Mouse (Mus musculus) heart, adult 2 months (tissue): ENCODE data around the gene Umad1.

Experiments used
- CTCF ChIP-seq: fragments of 200-600 bp; IDR thresholded peaks from 2 replicates; pipeline ENCODE4 v1.8.1; 2022; ENCODE audit warnings: antibody characterized with exemption, mild to moderate bottlenecking, moderate library complexity
- EP300 ChIP-seq: fragments of 200-500 bp; IDR thresholded peaks from 2 replicates; pipeline ENCODE4 v1.6.1; 2011; ENCODE audit warnings: low read depth, low read length, control low read depth; ENCODE audit not compliant: insufficient read depth
- POLR2A ChIP-seq: fragments of 200-500 bp; IDR thresholded peaks from 2 replicates; pipeline ENCODE4 v1.6.1; 2011; ENCODE audit warnings: mild to moderate bottlenecking, low read depth, low read length, control low read depth; ENCODE audit not compliant: insufficient read depth

GRCm38 (mm10) chr6:8368198-8368864 is 109.2 kb downstream of the Umad1 start:
- TF ChIP-seq EP300 (no peak), CTCF (no peak), POLR2A (no peak)
